26 mouse cellular contexts compared by ENCODE assay signal in the genomic region with DNA sequence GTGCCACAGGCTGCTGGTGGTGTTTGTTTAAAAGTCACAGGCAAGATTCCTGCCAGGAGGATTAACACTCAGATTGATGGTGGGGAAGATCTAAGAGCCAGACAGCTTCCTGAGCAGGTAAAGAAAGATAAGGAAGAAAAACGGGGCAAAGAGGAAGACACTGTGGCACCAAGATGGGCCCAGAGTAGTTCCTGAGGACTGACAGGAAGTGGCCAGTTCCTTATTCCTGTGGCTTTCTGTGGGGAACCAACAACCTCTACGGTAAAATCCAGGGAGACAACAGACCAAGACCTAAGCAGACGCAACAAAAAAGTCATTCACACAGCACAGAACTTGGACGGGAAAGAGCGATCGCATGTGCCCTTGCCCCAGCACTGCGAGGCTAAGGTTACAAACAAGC. TPM values are rescaled to one million over a fixed set of nuclear protein-coding genes. Genes with fewer than 3 reads are reported as not detected.
DNase-seq lines count a peak whose midpoint lies in the region; TF ChIP-seq lines count a peak whose summit lies in the region.
"Had no signal": no experiment of that assay in that cellular context is flagged by ENCODE, and none has a peak within 500 bp of the region (broad histone marks: within the 10 kb centered on the region; RNA-seq: fewer than 3 reads in every experiment).

No protein-coding gene starts in this region.

- peak overlapping the region; percentile 84 for H3K4me3 ChIP-seq in megakaryocyte, embryonic 14.5 days (replicated peaks)
- H3K4me3 ChIP-seq in heart, embryonic 10.5 days = no peak overlapping the region
- no peak overlapping the region for H3K4me3 ChIP-seq in left cerebral cortex, adult 2 months
- H3K4me3 ChIP-seq: embryonic facial prominence, embryonic 12.5 days; heart, adult 2 months; hindbrain, embryonic 10.5 days; limb, embryonic 15.5 days; lung, embryonic 15.5 days; midbrain, embryonic 12.5 days had no signal

- no peaks in the 10 kb centered on the region for H3K9me3 ChIP-seq in megakaryocyte, embryonic 14.5 days
- H3K9me3 ChIP-seq in heart, embryonic 10.5 days = no peaks in the 10 kb centered on the region
- H3K9me3 ChIP-seq: embryonic facial prominence, embryonic 12.5 days; hindbrain, embryonic 10.5 days; limb, embryonic 15.5 days; lung, embryonic 15.5 days; midbrain, embryonic 12.5 days had no signal

- WGBS in heart, embryonic 10.5 days = 66% methylated on average over 7 of the region's 7 CpGs

- no peak for TF ChIP-seq CTCF in left cerebral cortex, adult 2 months (IDR thresholded peaks at IDR 0.05)

- H3K27me3 ChIP-seq in megakaryocyte, embryonic 14.5 days (replicated peaks) = no peaks in the 10 kb centered on the region
- 0 out of 2 replicates have a peak, but pooled peaks cover under 1% of the 10 kb centered on the region for H3K27me3 ChIP-seq in heart, embryonic 10.5 days (ENCODE audit: insufficient read depth, poor library complexity, severe bottlenecking)
- H3K27me3 ChIP-seq: embryonic facial prominence, embryonic 12.5 days; limb, embryonic 15.5 days; lung, embryonic 15.5 days; midbrain, embryonic 12.5 days had no signal

- DNase-seq in 416B (ENCODE audit: low read depth) (peak; percentile 64), MEL-GATA-1-ER (ENCODE audit: extremely low read depth, low read depth) (peak; percentile 53)
- DNase-seq in induced T-regulatory cell, adult 2 months (ENCODE audit: low read depth) = peak; percentile 44
- no peak for DNase-seq in heart, embryonic 10.5 days (ENCODE audit: low spot score)
- no peak for DNase-seq in heart, adult 9 months (ENCODE audit: low spot score in 2 of 2)
- DNase-seq in left cerebral cortex, adult 2 months (ENCODE audit: extremely low spot score in 1 of 2, low spot score in 2 of 2) = no peak
- DNase-seq: adrenal gland, postnatal 25 days; cerebellum, adult 18-20 months; cerebellum, postnatal 14 days; forebrain, postnatal 0 days; gastrocnemius, postnatal 25 days; heart, adult 2 months; kidney, postnatal 36 days; layer of hippocampus, adult 9-11 months; left cerebral cortex, postnatal 4 days; lung, postnatal 36 days; right cerebral cortex, postnatal 14 days; thymus, postnatal 36 days had no signal

- peaks cover 78% of the 10 kb centered on the region for H3K4me1 ChIP-seq in megakaryocyte, embryonic 14.5 days
- no peaks in the 10 kb centered on the region for H3K4me1 ChIP-seq in heart, embryonic 10.5 days
- H3K4me1 ChIP-seq: embryonic facial prominence, embryonic 12.5 days; hindbrain, embryonic 10.5 days; limb, embryonic 15.5 days; lung, embryonic 15.5 days; midbrain, embryonic 12.5 days had no signal

- intact Hi-C loops in left cerebral cortex, adult 2 months (cut with DNase I) = no loop called here

- H3K27ac ChIP-seq in heart, embryonic 10.5 days = no peak overlapping the region
- H3K27ac ChIP-seq in left cerebral cortex, adult 2 months = no peak overlapping the region
- H3K27ac ChIP-seq: embryonic facial prominence, embryonic 12.5 days; heart, adult 2 months; hindbrain, embryonic 10.5 days; hindbrain, postnatal 0 days; limb, embryonic 15.5 days; lung, embryonic 15.5 days; midbrain, embryonic 12.5 days had no signal

- H3K36me3 ChIP-seq in megakaryocyte, embryonic 14.5 days (replicated peaks; ENCODE audit: low read length) = peaks cover 93% of the 10 kb centered on the region
- peaks cover 24% of the 10 kb centered on the region for H3K36me3 ChIP-seq in heart, embryonic 10.5 days

RNA-seq across cellular contexts. Expression of a gene that starts 17.3 kb away (rescaled TPM):
- 140 and 267 TPM in 2 replicates for polyA plus RNA-seq in megakaryocyte, embryonic 14.5 days (2012; ENCODE audit: insufficient read depth, low replicate concordance)
- 44.4 and 48.8 TPM in 2 replicates for polyA plus RNA-seq in heart, embryonic 10.5 days (2016; fragmentation: Nextera tagmentation; extraction: Ambion mirVana)
- total RNA-seq in left cerebral cortex, adult 2 months (2021) = 100 to 1,000 TPM; 109 to 114 TPM

RNA-seq across cellular contexts. Expression of a gene that starts 28.5 kb away (rescaled TPM):
- 26.5 and 79.5 TPM in 2 replicates for polyA plus RNA-seq in megakaryocyte, embryonic 14.5 days (2012; ENCODE audit: insufficient read depth, low replicate concordance)
- polyA plus RNA-seq in heart, embryonic 10.5 days (2016; fragmentation: Nextera tagmentation; extraction: Ambion mirVana) = 0.50 TPM in 1 of 2 replicates, not detected in the other
- total RNA-seq in left cerebral cortex, adult 2 months (2021) = 100 to 1,000 TPM; 627 to 694 TPM

RNA-seq across cellular contexts. Expression of a gene that starts 33.6 kb away (rescaled TPM):
- polyA plus RNA-seq in megakaryocyte, embryonic 14.5 days (2012; ENCODE audit: insufficient read depth, low replicate concordance) = 4.8 and 51.5 TPM in 2 replicates
- polyA plus RNA-seq in heart, embryonic 10.5 days (2016; fragmentation: Nextera tagmentation; extraction: Ambion mirVana) = 138 and 154 TPM in 2 replicates
- total RNA-seq in left cerebral cortex, adult 2 months (2021) = 10 to 100 TPM; 63.7 to 64.4 TPM

RNA-seq across cellular contexts. Expression of a gene that starts 40.3 kb away (rescaled TPM):
- 288 and 833 TPM in 2 replicates for polyA plus RNA-seq in megakaryocyte, embryonic 14.5 days (2012; ENCODE audit: insufficient read depth, low replicate concordance)
- 1,495 and 2,024 TPM in 2 replicates for polyA plus RNA-seq in heart, embryonic 10.5 days (2016; fragmentation: Nextera tagmentation; extraction: Ambion mirVana)
- total RNA-seq in left cerebral cortex, adult 2 months (2021) = 10 to 100 TPM; 74.4 to 75.2 TPM

RNA-seq across cellular contexts. Expression of a gene that starts 43.6 kb away (rescaled TPM):
- polyA plus RNA-seq in megakaryocyte, embryonic 14.5 days (2012; ENCODE audit: insufficient read depth, low replicate concordance) = 1.3 and 3.3 TPM in 2 replicates
- 0.15 and 0.24 TPM in 2 replicates for polyA plus RNA-seq in heart, embryonic 10.5 days (2016; fragmentation: Nextera tagmentation; extraction: Ambion mirVana)
- 10 to 100 TPM; 18.1 to 22.5 TPM for total RNA-seq in left cerebral cortex, adult 2 months (2021)
- total RNA-seq: monocyte, adult 5-6 weeks had no signal

Comparison
In these comparisons a context has a peak if more than half of its experiments do, and no peak if none do; other contexts are left out.
1. DNase-seq: peak in 416B (single experiment), MEL-GATA-1-ER (single experiment) and induced T-regulatory cell, adult 2 months (single experiment); none in heart, embryonic 10.5 days (single experiment), heart, adult 9 months (0 of 2) and left cerebral cortex, adult 2 months (0 of 2).
2. RNA of a gene that starts 28.5 kb away (polyA plus RNA-seq): 26.5 to 79.5 TPM in megakaryocyte, embryonic 14.5 days; 0.50 TPM in heart, embryonic 10.5 days; every median in the first group is over 10 times any median in the second.